Mouse (Mus musculus): ENCODE measurements at regions not wholly inside any gene's neighbourhood (a gene's known extent, or its start where the extent isn't known, plus 50 kb on each side); places are given as distances from the start of the nearest gene placed in this dataset.
"Not testable (repeated sequence)": the region's sequence is repeated elsewhere in the genome, so short reads cannot be mapped to it uniquely, and the experiment has no call there.

- no peak for DNase-seq (ENCODE audit: low spot score)
Measured at GRCm38 (mm10) chr10:66641966-66642365, 454.0 kb upstream of the Jmjd1c start.

DNA sequence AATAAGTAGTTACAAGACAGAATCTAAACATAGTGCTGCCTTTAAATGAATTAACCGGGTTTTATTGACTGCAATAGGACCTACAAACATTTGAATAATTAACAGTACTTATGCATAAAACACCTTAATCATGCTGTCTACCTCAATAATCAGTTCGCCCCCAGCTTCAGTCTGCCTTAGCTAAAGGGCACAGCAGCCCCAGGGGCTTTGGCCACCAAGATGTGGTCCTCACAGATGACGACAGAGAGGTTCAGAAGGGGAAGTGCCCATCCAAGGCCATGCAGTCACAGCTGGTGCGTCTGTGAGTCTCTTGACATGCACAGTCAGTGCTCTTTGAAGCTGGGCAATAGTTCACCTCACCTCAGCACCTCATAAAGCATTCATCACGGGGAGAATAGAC, 452.8 kb upstream of the Jmjd1c start:
- no peak for DNase-seq (ENCODE audit: low spot score)

GRCm38 (mm10) chr10:66657520-66657919, 438.4 kb upstream of the Jmjd1c start:
- no peak for DNase-seq (ENCODE audit: low spot score)

DNA sequence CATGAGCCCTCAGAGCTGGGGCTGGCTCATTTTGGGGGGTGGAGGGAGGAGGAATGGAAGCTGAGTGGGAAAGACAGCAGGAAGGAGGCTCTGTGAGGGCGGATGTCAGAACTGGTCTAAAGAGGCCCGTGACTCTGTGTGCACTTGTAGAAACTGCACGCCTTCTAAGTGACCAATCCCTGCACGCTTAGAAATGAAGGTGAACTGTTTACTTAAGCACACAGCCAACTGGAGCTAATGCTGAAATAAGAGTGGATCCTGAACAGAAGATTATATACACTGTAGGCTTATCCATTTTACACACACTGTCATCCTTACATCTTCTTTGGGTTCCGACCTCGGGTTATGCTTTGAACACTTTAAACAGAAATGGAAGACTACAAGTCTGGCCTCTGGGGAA, 412.8 kb upstream of the Jmjd1c start:
- no peak for DNase-seq (ENCODE audit: low spot score)

- not testable (repeated sequence) for DNase-seq (ENCODE audit: low spot score)
Measured at GRCm38 (mm10) chr10:66689196-66689595, 406.7 kb upstream of the Jmjd1c start.

- no peak for DNase-seq (ENCODE audit: low spot score)
Measured at GRCm38 (mm10) chr10:66694549-66695285, 401.2 kb upstream of the Jmjd1c start.

- not testable (repeated sequence) for DNase-seq (ENCODE audit: low spot score)
Measured at GRCm38 (mm10) chr10:66714926-66715325, 381.0 kb upstream of the Jmjd1c start.

- DNase-seq (ENCODE audit: low spot score): no peak
Measured at GRCm38 (mm10) chr10:66717909-66718308, 378.0 kb upstream of the Jmjd1c start.

DNA sequence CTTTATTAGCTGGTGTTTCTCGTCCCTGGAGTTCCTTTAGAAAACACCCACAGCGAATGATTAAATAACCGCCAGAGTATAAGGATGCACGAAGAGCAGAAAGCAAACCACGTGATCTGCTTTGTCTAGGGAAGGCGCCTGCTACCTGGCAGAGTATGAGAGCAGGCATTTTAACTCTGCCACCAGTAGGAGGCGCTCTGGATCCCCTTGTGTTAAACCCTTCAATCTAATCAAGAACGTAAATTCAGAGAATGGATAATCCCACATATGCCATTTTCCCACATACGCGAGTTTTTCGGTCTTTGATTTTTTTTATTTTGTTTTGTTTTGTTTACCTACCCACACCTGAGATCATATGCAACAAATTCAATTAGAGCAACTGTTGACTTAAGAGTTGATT, 376.1 kb upstream of the Jmjd1c start:
- no peak for DNase-seq (ENCODE audit: low spot score)

GRCm38 (mm10) chr10:66733631-66734030, 362.3 kb upstream of the Jmjd1c start:
- no peak for DNase-seq (ENCODE audit: low spot score)

DNA sequence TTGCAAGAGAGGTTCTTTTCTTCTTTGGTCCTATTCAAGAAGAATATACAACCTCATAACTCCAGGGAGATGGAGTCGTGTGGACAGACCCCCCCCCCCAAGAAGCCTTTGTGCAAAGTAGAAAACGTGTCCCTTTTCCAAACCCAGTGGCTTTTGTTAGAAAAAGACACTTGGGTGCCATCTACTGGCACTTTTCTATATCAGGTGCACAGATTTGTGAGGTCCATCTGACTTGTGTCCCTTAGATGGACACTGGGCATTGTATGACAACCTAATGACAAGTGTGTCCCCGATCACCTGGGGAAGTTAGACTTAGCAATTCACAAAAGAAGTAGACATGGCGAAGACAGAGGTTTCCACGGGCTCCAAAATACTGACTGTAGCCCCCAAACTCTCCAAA, 361.1 kb upstream of the Jmjd1c start:
- no peak for DNase-seq (ENCODE audit: low spot score)

- DNase-seq (ENCODE audit: low spot score): no peak
Measured at GRCm38 (mm10) chr10:66739017-66739416, 356.9 kb upstream of the Jmjd1c start.

- DNase-seq (ENCODE audit: low spot score): no peak
Measured at GRCm38 (mm10) chr10:66741819-66742218, 354.1 kb upstream of the Jmjd1c start.

DNA sequence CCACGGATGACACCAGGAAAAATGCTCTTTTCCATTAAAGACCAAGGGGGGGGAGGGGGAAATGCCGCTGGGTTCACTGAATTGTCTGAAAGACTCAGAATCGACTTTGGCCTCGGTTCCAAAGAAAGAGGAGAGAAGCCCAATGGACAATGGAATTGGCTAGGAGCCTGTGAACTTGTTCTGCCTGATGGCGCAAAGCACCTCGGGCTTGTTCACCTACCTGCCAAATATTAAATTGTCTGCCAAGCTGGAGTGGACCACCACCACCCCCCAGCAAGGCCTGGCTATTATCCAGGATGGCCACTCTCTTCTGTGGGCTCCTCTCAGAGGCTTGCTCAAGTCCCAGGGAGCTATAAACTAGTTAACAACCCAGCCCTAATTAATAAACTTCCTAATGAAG, 352.7 kb upstream of the Jmjd1c start:
- DNase-seq (ENCODE audit: low spot score): no peak

- no peak for DNase-seq (ENCODE audit: low spot score)
Measured at GRCm38 (mm10) chr10:66745871-66746270, 350.1 kb upstream of the Jmjd1c start.

DNA sequence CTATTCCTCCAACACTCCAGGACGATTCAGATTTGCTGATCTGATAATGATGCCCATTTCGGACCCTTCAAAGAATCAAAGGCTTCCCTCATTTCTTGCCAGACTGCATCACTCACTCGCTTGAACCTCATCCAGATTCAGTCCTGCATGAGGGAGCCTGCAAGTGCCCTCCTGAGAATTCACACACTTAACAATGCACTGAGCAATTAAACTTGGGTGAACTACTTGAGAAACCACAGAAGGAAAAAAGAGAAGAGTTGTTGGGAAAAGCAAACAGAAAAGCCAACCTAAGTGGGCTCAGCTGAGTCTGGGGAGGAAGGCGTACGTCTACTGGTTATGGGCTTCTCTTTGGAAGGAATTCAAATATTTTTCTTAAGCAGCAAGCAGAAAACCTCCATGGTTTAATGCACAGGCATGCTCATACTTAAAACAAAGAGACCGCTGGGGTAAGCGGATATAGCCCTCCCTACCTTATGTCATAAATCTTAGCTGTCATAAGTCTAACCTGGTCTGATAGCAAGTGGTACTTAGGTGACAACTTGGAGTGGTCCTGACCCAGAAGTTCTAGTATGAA, 343.6 kb upstream of the Jmjd1c start:
- DNase-seq (ENCODE audit: low spot score): no peak

- DNase-seq (ENCODE audit: low spot score): no peak
Measured at GRCm38 (mm10) chr10:66756866-66757265, 339.1 kb upstream of the Jmjd1c start.

GRCm38 (mm10) chr10:66770161-66771030, 325.5 kb upstream of the Jmjd1c start:
- no peak for DNase-seq (ENCODE audit: low spot score)

DNA sequence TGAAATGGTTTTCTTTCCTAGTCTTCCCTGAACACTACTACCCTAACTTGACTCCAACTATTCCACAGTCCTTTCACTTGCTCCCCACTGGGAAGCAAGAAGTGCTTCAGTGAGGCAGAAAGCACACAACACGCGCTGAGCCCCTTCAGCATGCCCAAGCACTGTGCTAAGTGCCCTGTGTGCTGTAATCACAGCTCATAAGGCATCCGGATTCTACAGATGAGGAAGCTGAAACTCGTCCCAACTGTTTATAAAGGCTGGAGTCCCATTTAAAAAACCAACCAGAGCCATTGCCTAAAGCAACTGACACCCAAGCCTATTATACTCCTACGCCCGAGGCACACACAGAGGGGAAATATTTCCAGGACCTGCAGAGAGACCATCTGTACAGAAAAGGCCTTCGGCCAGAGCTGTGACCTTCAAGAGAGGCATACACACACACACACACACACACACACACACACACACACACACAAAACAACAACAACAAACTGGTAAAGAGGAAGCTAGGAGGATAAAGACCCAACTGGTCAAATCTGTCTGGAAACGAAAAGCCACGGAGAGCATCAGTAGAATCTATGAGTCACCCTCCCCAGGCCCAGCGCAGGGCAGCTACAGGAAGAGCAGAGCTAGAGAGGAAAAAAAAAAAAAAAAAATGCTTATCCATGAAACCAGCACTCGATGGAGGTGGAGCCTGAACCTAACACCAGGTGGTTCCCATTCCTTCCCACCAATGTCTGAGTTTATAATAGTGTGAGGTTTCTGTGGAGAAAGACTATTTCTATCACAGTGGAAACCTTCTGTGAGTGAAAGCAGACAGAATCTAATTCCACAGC, 315.4 kb upstream of the Jmjd1c start:
- no peak for DNase-seq (ENCODE audit: low spot score)

DNA sequence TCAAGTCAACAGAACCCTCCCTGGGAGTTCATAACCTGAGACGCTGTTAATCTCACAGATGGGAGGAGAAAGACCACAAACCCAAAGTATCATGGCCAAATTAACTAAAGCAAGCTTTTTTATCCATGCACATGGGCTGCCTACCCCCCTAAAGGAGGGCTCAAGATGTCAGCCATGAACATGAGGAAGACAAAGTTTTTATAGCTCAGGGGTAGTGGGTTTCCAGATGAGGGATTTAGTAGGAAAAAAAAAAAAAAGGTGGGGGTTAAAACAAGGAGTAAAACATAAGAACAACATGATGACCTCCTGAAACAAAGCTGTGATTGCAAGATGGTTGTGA, 314.8 kb upstream of the Jmjd1c start:
- DNase-seq (ENCODE audit: low spot score): no peak

DNA sequence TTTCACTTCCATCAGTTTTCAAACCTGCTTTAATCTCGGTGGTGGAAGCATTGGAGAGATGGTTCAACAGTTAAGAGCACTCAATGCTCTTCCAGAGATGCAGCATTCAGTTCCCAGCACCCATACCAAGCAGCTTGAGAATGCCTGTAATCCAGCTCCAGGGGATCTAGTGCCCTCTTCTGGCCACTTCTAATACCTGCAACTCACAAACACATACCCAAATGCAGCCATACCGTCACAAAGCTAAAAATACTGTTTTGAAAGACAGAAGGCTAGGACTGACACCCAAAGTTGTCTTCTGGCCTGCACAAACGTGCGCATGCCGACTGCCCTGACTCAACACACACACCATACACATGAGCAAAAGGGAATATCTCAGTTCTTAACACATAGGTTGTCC, 313.9 kb upstream of the Jmjd1c start:
- no peak for DNase-seq (ENCODE audit: low spot score)

GRCm38 (mm10) chr10:66787812-66788211, 308.1 kb upstream of the Jmjd1c start:
- DNase-seq (ENCODE audit: low spot score): no peak
